Mouse (Mus musculus) midbrain, embryonic 10.5 days (tissue): ENCODE measurements around the gene Elk3. TPM values are rescaled to one million over a fixed set of nuclear protein-coding genes. Genes with fewer than 3 reads are reported as not detected.
A peak's percentile ranks its signal among the peaks of the same experiment; 100 is the strongest.

ENCODE experiments used
- DNase-seq: peaks from one replicate; pipeline ENCODE4 v3.0.0-alpha.2; 2017; ENCODE audit warnings: low spot score
- H3K27ac ChIP-seq: fragments of 300-500 bp; sonication (generic); replicated peaks from 2 replicates; pipeline ENCODE4 v1.5.1; 2016; ENCODE audit warnings: mild to moderate bottlenecking
- H3K27me3 ChIP-seq: fragments of 300-500 bp; sonication (generic); 2 replicates; pipeline ENCODE4 v1.6.1; 2016; ENCODE audit warnings: low read depth, mild to moderate bottlenecking; ENCODE audit not compliant: poor library complexity, severe bottlenecking
- H3K36me3 ChIP-seq: fragments of 300-500 bp; sonication (generic); 2 replicates; pipeline ENCODE4 v1.6.1; 2016; ENCODE audit warnings: mild to moderate bottlenecking, moderate library complexity
- H3K4me1 ChIP-seq: fragments of 300-500 bp; sonication (generic); 2 replicates; pipeline ENCODE4 v1.6.1; 2016
- H3K4me3 ChIP-seq: fragments of 300-500 bp; sonication (generic); 2 replicates; pipeline ENCODE4 v1.5.1; 2016; ENCODE audit warnings: mild to moderate bottlenecking, moderate library complexity
- H3K9me3 ChIP-seq: fragments of 300-500 bp; sonication (generic); replicated peaks from 2 replicates; pipeline ENCODE4 v1.6.1; 2016; ENCODE audit warnings: mild to moderate bottlenecking
- WGBS: fragments of 180-500 bp; shearing (Covaris S2); methylation state at CpG from one replicate; pipeline ENCODE4 v1.1.7; 2016; 5-methylcytosine and 5-hydroxymethylcytosine counted together
- polyA plus RNA-seq: library from polyadenylated mRNA; unstranded; fragments of >200 nt; fragmentation: Nextera tagmentation; extraction: Ambion mirVana; gene quantifications from 2 replicates; pipeline ENCODE4 v1.2.1, GENCODE M21; 2016

Gene Elk3
- polyA plus RNA-seq, 1 experiment from 2014 or later: 10.6 TPM

DNA sequence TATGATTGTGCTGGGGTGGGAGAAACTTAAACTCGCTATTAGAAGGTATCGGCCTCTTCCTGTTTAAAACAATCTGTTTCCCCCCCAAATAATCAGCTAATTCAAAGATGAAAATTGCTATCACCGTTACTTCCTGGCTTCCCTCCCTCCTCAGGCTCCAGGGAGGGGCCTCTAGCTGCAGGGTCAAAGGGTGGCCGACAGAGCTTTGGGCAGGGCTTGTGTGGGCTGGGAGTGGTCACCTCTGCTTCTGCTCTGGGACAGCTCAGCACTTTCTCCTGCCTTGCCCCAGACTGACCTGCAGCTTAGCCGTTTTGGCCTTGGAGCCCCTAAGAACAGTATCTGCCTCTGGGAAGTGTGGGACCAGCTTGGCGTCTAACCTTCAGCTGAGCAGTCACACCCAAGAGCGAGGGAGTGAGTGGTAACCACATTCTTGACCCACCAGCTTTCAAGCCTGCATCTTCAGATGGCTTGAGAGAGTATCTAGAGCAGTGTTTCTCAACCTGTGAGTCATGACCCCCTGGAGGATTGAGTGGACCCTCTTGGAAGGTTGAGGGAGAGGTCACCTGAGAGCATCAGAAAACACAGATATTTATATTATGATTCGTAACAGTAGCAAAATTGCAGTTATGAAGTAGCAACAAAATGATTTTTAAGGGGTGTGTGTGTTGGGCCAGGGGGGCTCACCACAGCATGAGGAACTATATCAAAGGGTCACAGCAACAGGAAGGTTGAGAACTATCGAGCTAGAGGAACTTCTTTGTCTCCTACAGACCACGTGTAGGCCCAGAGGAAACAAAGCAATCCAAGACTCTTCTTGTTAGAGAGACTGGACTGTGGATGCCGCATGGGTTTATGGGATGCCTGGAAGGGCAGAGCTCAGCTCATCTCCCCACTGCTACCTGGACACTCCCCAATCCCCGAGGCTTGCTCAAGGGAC, 15.1 kb upstream of the Elk3 start:
- no peaks in the 10 kb centered on the region for H3K9me3 ChIP-seq
- no peak overlapping the region for H3K27ac ChIP-seq
- H3K4me3 ChIP-seq: no peak overlapping the region
- no peaks in the 10 kb centered on the region for H3K36me3 ChIP-seq
- H3K4me1 ChIP-seq: peaks cover 5% of the 10 kb centered on the region; the same call in 1 of the 2 replicates
- WGBS: 78% methylated on average over 12 of the region's 12 CpGs
- no peaks in the 10 kb centered on the region for H3K27me3 ChIP-seq
- no peak for DNase-seq

DNA sequence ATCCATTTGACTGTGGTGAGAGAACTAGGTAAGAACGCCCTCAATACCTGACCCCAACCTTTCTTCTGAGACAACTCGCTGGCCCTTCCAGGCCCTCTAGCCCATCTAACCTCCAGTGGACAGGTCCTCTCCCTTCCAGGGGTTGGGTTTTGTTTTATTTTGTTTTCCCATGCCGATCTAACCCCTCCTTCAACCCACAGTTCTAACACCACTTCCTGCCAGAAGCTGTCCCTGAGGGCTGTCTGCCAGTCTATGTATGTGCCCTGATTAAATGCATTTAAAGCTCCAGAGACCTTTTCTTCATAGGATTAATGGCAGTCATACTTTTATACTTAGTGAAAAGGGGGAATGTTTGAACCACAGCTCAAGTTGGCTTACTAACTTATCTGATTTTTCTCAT, 14.4 kb upstream of the Elk3 start:
- no peaks in the 10 kb centered on the region for H3K36me3 ChIP-seq
- H3K4me3 ChIP-seq: no peak overlapping the region
- H3K27me3 ChIP-seq: no peaks in the 10 kb centered on the region
- WGBS: 73% methylated on average over 3 of the region's 3 CpGs
- no peak for DNase-seq
- no peaks in the 10 kb centered on the region for H3K9me3 ChIP-seq
- H3K4me1 ChIP-seq: peaks cover 5% of the 10 kb centered on the region; the same call in 1 of the 2 replicates
- H3K27ac ChIP-seq: no peak overlapping the region

DNA sequence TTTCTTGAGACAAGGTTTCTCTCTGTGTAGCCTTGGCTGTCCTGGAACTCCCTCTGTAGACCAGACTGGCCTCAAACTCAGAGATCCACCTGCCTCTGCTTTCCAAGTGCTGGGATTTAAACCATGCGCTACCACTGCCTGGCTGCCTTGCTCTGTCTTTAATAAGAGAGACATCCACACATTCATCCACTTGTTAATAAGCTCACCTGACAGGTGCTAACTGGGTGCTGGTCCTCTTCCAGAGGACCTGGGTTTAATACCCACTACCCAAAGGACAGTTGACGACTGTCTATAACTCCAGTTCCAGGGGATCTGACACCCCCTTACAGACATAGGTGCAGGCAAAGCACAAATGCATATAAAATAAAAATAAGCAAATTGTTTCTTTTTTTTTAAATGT, 13.5 kb upstream of the Elk3 start:
- H3K27me3 ChIP-seq: no peaks in the 10 kb centered on the region
- H3K9me3 ChIP-seq: no peaks in the 10 kb centered on the region
- no peak for DNase-seq
- WGBS: 95% methylated on average over 2 of the region's 2 CpGs
- no peak overlapping the region for H3K4me3 ChIP-seq
- peaks cover 5% of the 10 kb centered on the region; the same call in 1 of the 2 replicates for H3K4me1 ChIP-seq
- no peaks in the 10 kb centered on the region for H3K36me3 ChIP-seq
- H3K27ac ChIP-seq: no peak overlapping the region

DNA sequence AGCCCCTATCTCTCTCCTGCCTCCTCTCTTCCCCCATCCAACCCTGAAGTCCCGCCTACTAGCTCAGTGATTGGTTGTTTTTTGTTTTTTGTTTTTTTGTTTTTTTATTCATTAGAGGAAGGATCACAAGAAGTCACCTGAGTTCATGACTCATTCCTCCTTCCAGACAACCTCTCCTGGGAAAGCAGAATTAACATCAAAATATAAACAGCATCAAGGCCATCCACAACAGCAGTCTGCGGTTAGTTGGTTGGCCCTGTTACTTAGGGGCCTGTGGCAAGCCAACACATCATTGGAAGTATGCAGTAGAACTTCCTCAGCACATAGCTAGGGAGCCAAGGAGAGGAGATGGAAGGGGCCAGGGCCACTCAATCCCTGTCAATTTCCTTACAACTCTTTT, 12.7 kb upstream of the Elk3 start:
- H3K4me3 ChIP-seq: no peak overlapping the region
- no peaks in the 10 kb centered on the region for H3K9me3 ChIP-seq
- peaks cover 5% of the 10 kb centered on the region; the same call in 1 of the 2 replicates for H3K4me1 ChIP-seq
- no peak overlapping the region for H3K27ac ChIP-seq
- WGBS: 94% methylated on average over 2 of the region's 2 CpGs
- H3K27me3 ChIP-seq: no peaks in the 10 kb centered on the region
- no peak for DNase-seq
- H3K36me3 ChIP-seq: no peaks in the 10 kb centered on the region

DNA sequence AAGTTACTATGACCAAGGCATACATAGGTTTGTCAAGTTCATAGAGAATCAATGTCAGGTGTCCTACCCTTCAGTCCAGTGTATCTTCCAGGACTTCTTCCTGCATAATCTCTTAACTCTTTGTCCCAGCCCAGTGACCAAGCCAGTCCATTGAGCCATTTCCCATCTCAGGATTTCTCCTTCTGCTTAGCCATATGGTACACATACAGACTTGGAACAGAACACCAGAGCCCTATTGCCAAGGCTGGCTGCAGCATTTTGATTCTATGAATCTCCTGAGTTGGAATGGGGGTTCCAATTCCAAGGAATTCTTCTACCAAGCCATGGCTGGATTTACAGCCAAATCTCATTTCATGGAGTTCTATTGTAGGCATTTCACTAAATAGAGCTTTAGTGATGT, 10.8 kb upstream of the Elk3 start:
- no peaks in the 10 kb centered on the region for H3K9me3 ChIP-seq
- DNase-seq: no peak
- no peak overlapping the region for H3K4me3 ChIP-seq
- no peak overlapping the region for H3K27ac ChIP-seq
- H3K4me1 ChIP-seq: peaks cover 5% of the 10 kb centered on the region; the same call in 1 of the 2 replicates
- H3K27me3 ChIP-seq: no peaks in the 10 kb centered on the region
- H3K36me3 ChIP-seq: no peaks in the 10 kb centered on the region

DNA sequence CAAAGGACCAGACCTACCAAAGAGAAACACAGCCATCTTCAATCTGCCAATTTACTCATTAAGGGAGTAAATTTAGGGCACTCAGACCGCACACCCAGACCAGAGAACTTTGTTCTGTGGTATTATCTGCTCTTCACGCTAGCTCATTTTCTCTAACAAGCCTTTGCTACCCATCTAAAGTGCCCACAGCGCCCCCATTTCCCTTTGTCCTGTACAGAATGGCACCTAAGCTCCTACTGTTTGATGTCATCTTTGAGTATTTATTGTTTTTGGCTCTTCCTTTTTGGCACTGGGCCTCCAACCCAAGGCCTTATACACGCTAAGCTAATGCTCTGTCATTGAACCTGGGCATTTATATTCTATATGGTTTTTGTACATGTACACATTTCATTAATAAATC, 9.2 kb upstream of the Elk3 start:
- Histone ChIP-seq H3K27ac (no peak overlapping the region), H3K27me3 (no peaks in the 10 kb centered on the region), H3K4me1 (no peaks in the 10 kb centered on the region; the same call in 1 of the 2 replicates), H3K4me3 (no peak overlapping the region), H3K9me3 (no peaks in the 10 kb centered on the region), H3K36me3 (no peaks in the 10 kb centered on the region)
- WGBS: 77% methylated on average over 4 of the region's 4 CpGs
- DNase-seq: no peak

DNA sequence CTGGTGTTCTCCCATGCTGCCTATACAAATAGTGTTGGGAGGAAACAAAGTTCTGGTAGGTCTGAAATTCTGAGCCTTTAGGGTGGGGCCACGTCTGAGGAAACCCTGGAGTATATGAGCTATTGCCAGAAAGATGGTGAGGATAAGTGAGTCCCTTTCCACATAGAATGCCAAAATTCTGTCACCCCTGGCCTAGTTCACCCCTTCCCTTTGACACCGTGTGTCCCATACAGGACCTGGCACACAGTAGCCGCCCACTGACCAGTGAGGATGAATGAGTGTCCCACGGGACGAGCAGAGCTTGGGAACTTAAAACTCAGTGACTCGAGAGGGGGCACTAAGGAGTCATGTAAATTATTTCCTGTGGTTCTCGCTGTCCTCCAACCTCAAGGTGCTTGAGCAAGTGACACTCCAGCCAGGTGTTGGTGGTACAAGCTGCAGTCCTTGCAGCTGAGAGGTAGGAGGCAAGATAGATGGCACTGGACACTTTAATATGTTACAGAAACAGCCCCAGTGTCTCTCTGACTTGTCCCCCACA, 8.7 kb upstream of the Elk3 start:
- Histone ChIP-seq H3K9me3 (no peaks in the 10 kb centered on the region), H3K4me3 (no peak overlapping the region), H3K27ac (no peak overlapping the region), H3K27me3 (no peaks in the 10 kb centered on the region), H3K36me3 (no peaks in the 10 kb centered on the region), H3K4me1 (no peaks in the 10 kb centered on the region)
- WGBS: 80% methylated on average over 7 of the region's 7 CpGs
- no peak for DNase-seq

DNA sequence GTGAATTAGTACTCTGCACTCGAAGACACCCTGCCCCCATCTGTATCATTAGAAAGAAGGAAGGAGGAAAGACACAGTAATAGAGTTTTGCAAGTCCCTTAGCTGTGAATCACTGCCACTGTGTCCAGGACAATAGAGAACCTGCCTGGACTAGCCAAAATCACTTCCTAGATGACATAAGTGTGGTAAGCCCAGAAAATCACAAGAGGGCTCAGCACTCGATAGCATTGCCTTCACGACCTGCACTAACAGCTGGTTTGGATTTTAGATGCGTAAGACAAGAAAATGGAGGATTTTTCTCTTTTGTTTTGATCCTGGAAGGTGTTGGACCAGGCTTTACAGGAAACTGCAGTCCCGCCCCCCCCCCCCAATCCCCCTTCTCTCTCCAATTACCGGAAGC, 6.0 kb upstream of the Elk3 start:
- Histone ChIP-seq H3K9me3 (no peaks in the 10 kb centered on the region), H3K4me3 (no peak overlapping the region), H3K27ac (no peak overlapping the region), H3K4me1 (no peaks in the 10 kb centered on the region), H3K27me3 (peaks cover 10% of the 10 kb centered on the region), H3K36me3 (no peaks in the 10 kb centered on the region)
- no peak for DNase-seq
- 71% methylated on average over 6 of the region's 6 CpGs for WGBS

DNA sequence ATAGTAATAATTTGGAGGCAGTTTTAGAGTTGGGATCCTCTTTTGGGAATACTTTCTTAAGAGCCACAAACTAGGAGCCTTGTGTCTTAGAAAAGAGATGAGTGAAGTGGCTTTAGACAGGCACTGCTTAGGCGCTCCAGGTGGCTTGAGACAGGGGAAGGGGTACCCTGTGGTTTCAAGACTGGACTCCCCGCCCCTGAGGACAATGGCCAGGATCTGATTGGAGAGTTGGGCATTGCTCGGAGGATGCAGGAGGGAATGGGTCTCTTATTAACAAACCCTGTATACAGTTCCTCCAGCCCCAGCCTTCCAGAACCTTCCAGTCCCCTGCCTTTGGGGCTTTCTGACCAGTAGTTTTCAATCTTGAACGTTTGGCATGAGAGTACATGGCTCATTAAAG, 641 bp upstream of the Elk3 start:
- Histone ChIP-seq H3K9me3 (no peaks in the 10 kb centered on the region), H3K27ac (peak overlapping the region; percentile 87; the same call in 1 of the 2 replicates), H3K4me3 (peak overlapping the region; percentile 73; the same call in 1 of the 2 replicates), H3K36me3 (no peaks in the 10 kb centered on the region), H3K27me3 (peaks cover 36% of the 10 kb centered on the region), H3K4me1 (peaks cover 19% of the 10 kb centered on the region)
- 8% methylated on average over 4 of the region's 4 CpGs for WGBS
- DNase-seq: peak; percentile 41

DNA sequence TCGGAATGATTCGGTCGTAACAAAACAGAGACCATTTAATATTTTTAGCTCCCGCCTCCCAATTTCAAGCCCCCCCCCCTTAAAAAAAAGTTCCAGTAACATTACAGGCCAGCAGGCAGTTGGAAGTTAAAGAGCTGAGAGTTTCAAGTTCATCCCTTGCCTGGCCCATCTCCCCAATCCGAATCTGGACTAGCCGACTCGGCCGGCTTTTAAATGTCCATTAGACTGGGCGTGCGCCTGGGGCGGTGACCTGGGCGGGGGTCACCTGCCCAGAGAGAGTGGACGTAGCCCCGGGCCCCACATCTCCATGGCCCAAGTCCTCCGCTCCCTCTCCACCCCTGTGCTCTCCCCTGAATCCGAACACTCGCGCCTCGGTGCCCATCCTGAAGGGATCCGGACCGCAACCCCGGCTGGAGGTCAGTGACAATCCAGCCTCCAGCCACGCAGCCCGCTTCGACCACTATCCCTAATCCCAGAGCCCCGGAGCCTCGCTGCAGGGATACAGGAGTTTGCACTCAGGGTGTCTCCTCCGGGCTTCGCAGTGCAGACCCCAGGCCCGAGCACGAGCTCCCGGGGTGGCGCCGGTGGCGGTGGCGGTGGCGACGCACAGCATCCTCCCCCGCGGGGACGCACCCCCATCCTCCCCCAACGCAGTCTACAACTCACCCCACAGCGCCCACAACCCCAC, 857 bp downstream of the Elk3 start:
- peak overlapping the region; percentile 87 for H3K27ac ChIP-seq
- peaks cover 36% of the 10 kb centered on the region for H3K27me3 ChIP-seq
- H3K4me1 ChIP-seq: peaks cover 22% of the 10 kb centered on the region
- under 1% methylated on average over 43 of the region's 43 CpGs for WGBS
- H3K36me3 ChIP-seq: no peaks in the 10 kb centered on the region
- H3K4me3 ChIP-seq: peak overlapping the region; percentile 73
- DNase-seq: peak; percentile 69
- no peaks in the 10 kb centered on the region for H3K9me3 ChIP-seq

DNA sequence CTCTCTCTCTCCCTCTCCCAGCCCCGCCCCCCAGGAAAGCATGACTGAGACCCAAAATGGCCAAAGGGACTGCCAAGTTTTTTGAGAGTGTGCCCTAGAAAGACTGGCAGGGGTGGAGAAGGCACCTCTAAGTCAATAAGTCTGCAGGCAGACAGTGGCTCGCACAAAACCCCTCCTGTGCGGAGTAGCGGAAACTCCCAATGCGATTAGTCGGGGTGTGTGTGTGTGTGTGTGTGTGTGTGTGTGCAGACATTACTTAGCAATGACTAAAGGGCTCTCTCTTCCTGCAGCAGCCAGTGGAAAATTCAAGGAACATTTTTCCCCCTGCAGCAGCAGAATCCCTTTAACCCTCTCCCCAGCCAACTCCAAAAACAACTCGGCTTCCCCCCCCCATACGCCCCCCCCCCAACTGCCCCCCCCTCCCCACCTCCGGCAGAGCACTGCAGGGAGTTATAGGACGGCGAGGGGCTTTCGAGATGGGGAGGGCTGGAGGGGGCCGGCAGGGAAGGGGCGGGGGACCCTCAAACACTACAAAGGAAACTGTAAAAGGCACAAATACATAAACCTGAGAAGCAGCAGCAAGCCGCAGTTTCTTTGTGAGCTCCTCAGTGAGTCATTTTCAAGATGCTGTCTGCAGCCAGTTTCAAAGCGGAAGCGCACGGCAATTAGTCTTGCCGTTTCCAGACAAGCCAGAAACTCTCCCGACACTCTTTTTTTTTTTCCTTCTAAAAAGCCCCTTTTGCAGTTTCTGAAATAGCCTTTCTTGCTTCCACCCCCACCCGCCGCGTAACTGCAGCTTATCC, 1.6 kb downstream of the Elk3 start:
- Histone ChIP-seq H3K4me1 (peaks cover 22% of the 10 kb centered on the region), H3K4me3 (peak overlapping the region; percentile 73), H3K9me3 (no peaks in the 10 kb centered on the region), H3K27ac (peak overlapping the region; percentile 87), H3K27me3 (peaks cover 36% of the 10 kb centered on the region), H3K36me3 (no peaks in the 10 kb centered on the region)
- DNase-seq: peak; percentile 64
- WGBS: under 1% methylated on average over 23 of the region's 23 CpGs

DNA sequence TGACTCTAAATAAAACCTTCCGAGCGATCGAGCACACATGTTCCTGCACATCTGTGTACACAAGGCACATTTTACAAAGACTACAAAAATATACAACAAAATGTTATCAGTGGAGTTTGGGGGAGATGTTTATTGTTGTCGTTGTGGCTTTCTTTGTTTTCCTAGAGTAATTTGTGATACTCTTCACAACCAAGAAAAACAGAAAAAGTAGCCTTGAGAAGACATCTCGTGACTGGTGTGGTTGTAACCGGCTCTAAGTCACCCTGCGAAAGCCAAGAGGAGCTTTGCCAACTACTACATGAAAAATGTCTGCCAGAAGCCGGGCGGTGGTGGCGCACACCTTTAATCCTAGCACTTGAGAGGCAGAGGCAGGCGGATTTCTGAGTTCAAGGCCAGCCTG, 4.6 kb downstream of the Elk3 start:
- Histone ChIP-seq H3K36me3 (no peaks in the 10 kb centered on the region), H3K9me3 (no peaks in the 10 kb centered on the region), H3K27me3 (peaks cover 20% of the 10 kb centered on the region), H3K27ac (no peak overlapping the region), H3K4me3 (no peak overlapping the region), H3K4me1 (peaks cover 29% of the 10 kb centered on the region)
- DNase-seq: no peak
- whole genome bisulfite sequencing: 87% methylated on average over 11 of the region's 11 CpGs
